Mouse (Mus musculus): ENCODE data around the gene Adamts7. TPM values are rescaled to one million over a fixed set of nuclear protein-coding genes. Genes with fewer than 3 reads are reported as not detected.

The Adamts7 gene
- polyA plus RNA-seq, 1 experiment from 2014 or later: 7.9 TPM

DNA sequence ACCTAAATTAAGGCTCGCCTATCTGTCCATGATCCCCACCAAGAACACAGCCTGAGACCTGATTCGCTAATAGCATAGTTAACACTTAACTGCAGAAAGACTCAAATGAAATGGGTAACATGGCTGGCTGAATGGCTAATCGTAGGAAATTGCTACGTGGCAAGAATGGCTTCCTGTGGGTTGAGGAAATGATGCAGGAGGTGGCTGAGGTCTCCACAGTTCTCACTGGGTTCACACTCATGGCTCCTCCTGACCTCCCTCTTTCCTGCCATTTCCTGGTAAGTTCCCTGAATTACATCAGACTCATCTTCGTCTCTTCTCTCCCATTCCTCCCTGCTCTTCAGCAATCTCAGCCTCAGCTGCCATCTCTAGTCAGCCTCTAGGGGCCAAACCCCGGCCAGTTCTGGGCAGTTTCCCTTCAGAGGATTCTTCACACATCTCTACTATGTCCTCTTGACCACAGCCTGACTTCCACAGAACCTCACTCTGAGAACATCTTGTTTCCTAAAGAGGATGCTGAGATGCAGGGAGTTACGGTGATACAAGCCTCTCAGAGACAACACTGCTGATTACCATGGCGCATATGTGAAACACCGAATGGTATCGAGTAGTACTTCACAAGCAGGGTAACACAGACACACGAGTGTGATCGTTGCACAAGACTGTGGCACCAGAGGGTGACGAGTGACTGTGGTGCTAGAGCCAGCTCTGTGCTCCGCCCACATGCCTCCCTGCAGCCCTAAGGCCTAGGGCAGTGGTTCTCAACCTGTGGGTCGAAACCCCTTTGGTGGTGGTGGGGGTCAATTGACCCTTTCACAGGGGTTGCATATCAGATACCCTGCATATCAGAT is 81.7 kb downstream of the Adamts7 start:
- H3K27me3 ChIP-seq: no peaks in the 10 kb centered on the region
- ChIA-PET CTCF (no interaction called here), POLR2A (no interaction called here)
- no peak for DNase-seq (ENCODE audit: low read depth, low spot score)
- TF ChIP-seq CTCF (IDR thresholded peaks at IDR 0.05): no peak
- ATAC-seq: no peak
- in situ Hi-C loops (cut with MboI; ENCODE audit: low pct_unique_long_range_greater_than_20kb): no loop called here

DNA sequence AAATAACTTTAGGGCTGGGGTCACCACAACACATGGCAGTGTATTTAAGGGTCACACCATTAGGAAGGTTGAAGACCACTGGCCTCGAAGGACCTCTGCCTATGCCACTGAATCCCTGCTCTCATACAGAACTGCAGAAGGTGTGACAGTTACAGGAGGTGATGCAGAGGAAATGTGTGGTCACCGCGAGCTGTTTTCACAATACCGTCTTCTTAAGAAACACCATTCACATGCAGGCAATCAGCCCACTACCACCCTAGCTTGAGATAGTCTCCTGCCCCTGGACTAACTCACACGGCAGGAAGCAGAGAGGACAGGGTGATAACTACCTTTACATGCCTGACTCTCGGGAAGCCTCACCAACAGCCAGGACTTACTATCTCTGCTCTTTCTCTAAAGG is 82.3 kb downstream of the Adamts7 start:
- ATAC-seq (no peak), DNase-seq (ENCODE audit: low read depth, low spot score) (no peak)
- no peaks in the 10 kb centered on the region for H3K27me3 ChIP-seq
- ChIA-PET CTCF (no interaction called here), POLR2A (no interaction called here)
- TF ChIP-seq CTCF (IDR thresholded peaks at IDR 0.05): no peak
- in situ Hi-C loops (cut with MboI; ENCODE audit: low pct_unique_long_range_greater_than_20kb): no loop called here

GRCm38 (mm10) chr9:90245781-90246180 is 82.9 kb downstream of the Adamts7 start:
- DNase-seq (ENCODE audit: low read depth, low spot score): no peak
- H3K27me3 ChIP-seq: no peaks in the 10 kb centered on the region
- ATAC-seq: no peak
- in situ Hi-C loops (cut with MboI; ENCODE audit: low pct_unique_long_range_greater_than_20kb): no loop called here
- ChIA-PET CTCF (no interaction called here), POLR2A (no interaction called here)
- no peak for TF ChIP-seq CTCF (IDR thresholded peaks at IDR 0.05)

GRCm38 (mm10) chr9:90247316-90247715 is 84.4 kb downstream of the Adamts7 start:
- H3K27me3 ChIP-seq: no peaks in the 10 kb centered on the region
- ChIA-PET CTCF (no interaction called here), POLR2A (no interaction called here)
- in situ Hi-C loops (cut with MboI; ENCODE audit: low pct_unique_long_range_greater_than_20kb): no loop called here
- ATAC-seq: no peak
- DNase-seq (ENCODE audit: low read depth, low spot score): no peak
- no peak for TF ChIP-seq CTCF (IDR thresholded peaks at IDR 0.05)

DNA sequence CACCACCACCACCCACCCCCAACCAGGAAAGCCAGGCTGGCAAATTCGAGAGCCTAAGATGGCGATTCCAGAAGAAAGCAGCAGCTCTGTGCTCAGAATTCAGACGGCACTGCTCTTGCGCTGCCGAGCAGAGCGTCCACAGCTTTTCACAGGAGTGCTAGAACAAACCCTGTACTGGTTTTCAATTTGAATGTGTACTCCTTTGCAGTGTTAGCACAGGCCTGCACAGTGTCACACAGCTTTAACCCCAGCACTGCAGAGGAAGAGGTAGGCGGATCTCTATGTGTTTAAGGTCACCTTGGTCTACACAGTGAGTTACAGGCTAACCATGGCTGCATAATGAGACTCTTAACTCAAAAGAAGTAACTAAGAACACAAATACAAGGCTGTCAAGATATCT is 85.5 kb downstream of the Adamts7 start:
- ChIA-PET POLR2A (no interaction called here), CTCF (no interaction called here)
- in situ Hi-C loops (cut with MboI; ENCODE audit: low pct_unique_long_range_greater_than_20kb): no loop called here
- DNase-seq (ENCODE audit: low read depth, low spot score): no peak
- TF ChIP-seq CTCF (IDR thresholded peaks at IDR 0.05): no peak
- ATAC-seq: no peak
- H3K27me3 ChIP-seq: no peaks in the 10 kb centered on the region

- in situ Hi-C loops (cut with MboI; ENCODE audit: low pct_unique_long_range_greater_than_20kb): no loop called here
- no peak for DNase-seq (ENCODE audit: low read depth, low spot score)
- CTCF ChIA-PET: no interaction called here
- POLR2A ChIA-PET: no interaction called here
- no peak for TF ChIP-seq CTCF (IDR thresholded peaks at IDR 0.05)
- H3K27me3 ChIP-seq: no peaks in the 10 kb centered on the region
- ATAC-seq: no peak
Observed at GRCm38 (mm10) chr9:90249036-90249435, 86.2 kb downstream of the Adamts7 start.

GRCm38 (mm10) chr9:90250141-90250775 is 87.4 kb downstream of the Adamts7 start:
- POLR2A ChIA-PET: no interaction called here
- CTCF ChIA-PET: interaction anchor here (1.1 kb wide), 1 partner anchor 10 kb away, joined by 5 read pairs; no protein-coding TSS in a partner anchor
- in situ Hi-C loops (cut with MboI; ENCODE audit: low pct_unique_long_range_greater_than_20kb): no loop called here

DNA sequence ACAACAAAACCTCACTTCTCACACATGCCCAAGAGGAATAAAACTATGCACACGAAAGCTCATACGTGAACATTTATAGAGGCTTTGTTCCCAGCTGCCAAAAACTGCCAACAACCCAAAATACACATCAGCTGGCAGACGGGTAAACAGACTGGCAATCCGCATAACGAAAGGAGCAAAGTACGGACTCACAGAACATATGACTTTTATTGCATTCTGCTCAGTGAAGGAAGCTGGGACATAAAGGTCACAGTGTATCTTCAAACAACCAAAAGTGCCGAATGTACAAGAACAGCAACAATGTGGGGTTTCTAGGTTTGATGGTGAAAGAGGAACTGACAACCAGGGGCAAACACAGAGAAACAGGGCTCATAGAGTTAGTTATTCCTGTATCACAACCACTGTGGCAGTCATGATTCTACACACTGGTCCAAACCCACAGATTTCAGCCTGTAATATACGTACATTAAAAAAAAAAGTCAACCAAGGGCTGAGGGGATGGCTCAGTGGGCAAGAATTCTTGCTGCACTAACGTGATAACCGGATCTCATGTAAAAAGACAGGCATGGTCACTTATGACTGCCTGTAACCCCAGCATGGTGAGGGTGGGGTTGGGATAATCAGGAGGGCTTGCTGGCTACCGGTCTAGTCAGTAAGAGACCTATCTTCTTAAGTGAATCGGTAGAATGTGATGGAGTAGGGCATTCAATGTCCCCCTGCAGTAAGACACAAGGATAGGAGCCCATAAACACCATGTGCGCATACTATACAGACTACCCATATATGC is 88.3 kb downstream of the Adamts7 start:
- no peak for TF ChIP-seq CTCF (IDR thresholded peaks at IDR 0.05)
- ChIA-PET POLR2A (no interaction called here), CTCF (interaction anchor here (1.1 kb wide), 1 partner anchor 11 kb away, joined by 5 read pairs; no protein-coding TSS in a partner anchor)
- in situ Hi-C loops (cut with MboI; ENCODE audit: low pct_unique_long_range_greater_than_20kb): no loop called here
- ATAC-seq (no peak), DNase-seq (ENCODE audit: low read depth, low spot score) (no peak)
- H3K27me3 ChIP-seq: no peaks in the 10 kb centered on the region

More at GRCm38 (mm10) chr9:90250141-90250775, 87.4 kb downstream of the Adamts7 start:
- no peaks in the 10 kb centered on the region for H3K27me3 ChIP-seq
- no peak for TF ChIP-seq CTCF (IDR thresholded peaks at IDR 0.05)
- ATAC-seq (no peak), DNase-seq (ENCODE audit: low read depth, low spot score) (no peak)

DNA sequence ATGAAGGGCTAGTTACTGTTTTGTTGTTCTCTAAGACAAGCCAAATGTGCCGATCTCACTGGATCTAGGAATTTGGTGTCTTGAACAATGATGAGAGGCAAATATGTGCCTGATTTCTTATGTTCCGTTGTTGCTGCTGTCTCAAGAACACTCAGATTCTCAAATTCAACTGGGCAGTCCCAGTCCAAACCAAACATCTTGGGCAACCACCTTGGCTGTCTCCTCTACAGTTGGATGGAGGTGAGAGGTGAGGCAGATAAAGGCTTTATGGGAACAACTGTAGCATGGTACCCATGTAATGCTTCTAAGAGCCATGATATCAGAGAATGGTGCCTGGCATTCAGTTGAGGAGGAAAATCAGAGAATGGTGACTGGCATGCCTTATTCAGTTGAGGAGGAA is 90.3 kb downstream of the Adamts7 start:
- ChIA-PET POLR2A (no interaction called here), CTCF (no interaction called here)
- DNase-seq (ENCODE audit: low read depth, low spot score) (no peak), ATAC-seq (no peak)
- no peak for TF ChIP-seq CTCF (IDR thresholded peaks at IDR 0.05)
- no peaks in the 10 kb centered on the region for H3K27me3 ChIP-seq
- in situ Hi-C loops (cut with MboI; ENCODE audit: low pct_unique_long_range_greater_than_20kb): no loop called here

DNA sequence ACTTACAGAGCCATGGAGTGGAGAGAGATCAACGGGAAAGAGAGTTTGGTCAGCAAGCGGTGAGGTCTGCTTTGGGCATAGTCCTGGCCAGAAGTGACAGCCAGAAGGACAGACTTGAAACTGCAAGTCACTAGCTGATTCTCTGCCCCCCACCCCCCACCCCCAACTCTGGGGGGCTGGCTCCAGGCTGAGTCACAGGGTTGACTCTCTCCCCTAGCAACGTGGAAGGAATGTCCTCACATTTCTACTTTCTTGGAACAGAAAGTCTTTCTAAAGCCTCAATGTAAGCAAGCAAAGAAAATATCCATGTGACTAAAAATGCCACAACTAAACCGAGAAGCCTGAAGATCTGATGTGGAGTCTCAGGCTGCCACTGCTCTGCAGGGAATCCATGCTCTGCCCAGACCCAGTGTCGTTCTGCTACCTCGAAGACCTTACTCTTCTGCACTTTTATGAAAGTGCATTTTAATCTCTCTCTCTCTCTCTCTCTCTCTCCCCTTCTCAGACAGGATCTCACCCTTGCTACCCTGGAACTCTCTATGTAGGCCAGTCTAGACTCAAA is 93.1 kb downstream of the Adamts7 start:
- TF ChIP-seq CTCF (IDR thresholded peaks at IDR 0.05): no peak
- in situ Hi-C loops (cut with MboI; ENCODE audit: low pct_unique_long_range_greater_than_20kb): no loop called here
- ATAC-seq: peak; percentile 63
- POLR2A ChIA-PET: no interaction called here
- CTCF ChIA-PET: no interaction called here
- no peak for DNase-seq (ENCODE audit: low read depth, low spot score)
- H3K27me3 ChIP-seq: no peaks in the 10 kb centered on the region

GRCm38 (mm10) chr9:90257220-90257619 is 94.4 kb downstream of the Adamts7 start:
- no peak for TF ChIP-seq CTCF (IDR thresholded peaks at IDR 0.05)
- POLR2A ChIA-PET: no interaction called here

More at GRCm38 (mm10) chr9:90257220-90257619, 94.4 kb downstream of the Adamts7 start:
- CTCF ChIA-PET: no interaction called here
- in situ Hi-C loops (cut with MboI; ENCODE audit: low pct_unique_long_range_greater_than_20kb): no loop called here
- H3K27me3 ChIP-seq: no peaks in the 10 kb centered on the region
- ATAC-seq (no peak), DNase-seq (ENCODE audit: low read depth, low spot score) (no peak)

Other genes starting within 250 kb of the Adamts7 start
- 6.5 TPM for gene Ctsh, start 108.9 kb upstream of the Adamts7 start, polyA plus RNA-seq (2021)
- gene Morf4l1, start 48.3 kb upstream of the Adamts7 start, polyA plus RNA-seq (2021): 192 TPM
- 11.8 TPM for gene Tbc1d2b, start 107.7 kb downstream of the Adamts7 start, polyA plus RNA-seq (2021)